Mouse (Mus musculus) liver, adult 2 months (tissue): Measurements from ENCODE around the gene Ddx52. TPM values are rescaled to one million over a fixed set of nuclear protein-coding genes. Genes with fewer than 3 reads are reported as not detected.

Experiments
- DNase-seq: peaks from one replicate; pipeline ENCODE4 v3.0.0-alpha.2; 2011; ENCODE audit warnings: low read depth, low spot score; ENCODE audit errors: extremely low read depth
- H3K27ac ChIP-seq: fragments of 200-500 bp; replicated peaks from 2 replicates; pipeline ENCODE4 v1.5.1; 2012; ENCODE audit warnings: low read depth, mild to moderate bottlenecking, control low read depth, inconsistent platforms, low read length; ENCODE audit not compliant: insufficient read depth
- H3K27me3 ChIP-seq: fragments of 200-500 bp; 2 replicates; pipeline ENCODE4 v1.6.1; 2012; ENCODE audit warnings: mild to moderate bottlenecking, moderate library complexity, low read length, inconsistent platforms; ENCODE audit not compliant: control insufficient read depth, insufficient read depth
- H3K36me3 ChIP-seq: fragments of 200-500 bp; 2 replicates; pipeline ENCODE4 v1.6.1; 2012; ENCODE audit warnings: low read length, inconsistent platforms; ENCODE audit not compliant: control insufficient read depth, insufficient read depth
- H3K4me1 ChIP-seq: fragments of 200-500 bp; 2 replicates; pipeline ENCODE4 v1.6.1; 2011; ENCODE audit warnings: low read length; ENCODE audit not compliant: control insufficient read depth, insufficient read depth
- H3K4me3 ChIP-seq: fragments of 200-500 bp; 2 replicates; pipeline ENCODE4 v1.5.1; 2011; ENCODE audit warnings: low read depth, mild to moderate bottlenecking, control low read depth, low read length, moderate library complexity; ENCODE audit not compliant: insufficient read depth
- H3K79me2 ChIP-seq: fragments of 200-500 bp; 2 replicates; pipeline ENCODE4 v1.6.1; 2012; ENCODE audit warnings: inconsistent platforms, mild to moderate bottlenecking, low read length, moderate library complexity; ENCODE audit not compliant: control insufficient read depth, insufficient read depth
- H3K9ac ChIP-seq: fragments of 200-500 bp; 2 replicates; pipeline ENCODE4 v1.6.1; 2012; ENCODE audit warnings: low read depth, mild to moderate bottlenecking, control low read depth, inconsistent platforms, low read length
- CTCF ChIP-seq: fragments of 200-500 bp; IDR thresholded peaks from 2 replicates; pipeline ENCODE4 v1.5.1; 2011; ENCODE audit warnings: low read depth, low read length, control low read depth
- POLR2A ChIP-seq: fragments of 200-500 bp; IDR thresholded peaks from 2 replicates; pipeline ENCODE4 v1.6.1; 2011; ENCODE audit warnings: low read length, control low read depth; ENCODE audit not compliant: insufficient read depth; ENCODE audit errors: extremely low read depth
- WGBS: fragments of 180-500 bp; shearing (Covaris S2); methylation state at CpG from one replicate; pipeline ENCODE4 v1.1.7; 2018; 5-methylcytosine and 5-hydroxymethylcytosine counted together
- polyA plus RNA-seq: library from polyadenylated mRNA; depleted of rRNA; stranded (reverse); fragments of >200 nt; gene quantifications from 2 replicates; pipeline ENCODE4 v1.2.3, GENCODE M21; 2012
- total RNA-seq: library from RNA; depleted of rRNA; stranded (reverse); fragments of >200 nt; gene quantifications from 2 replicates; pipeline ENCODE4 v1.2.3, GENCODE M21; 2014

Gene Ddx52
- total and polyA plus RNA-seq, 2 experiments = 2.7 to 12.0 TPM

GRCm38 (mm10) chr11:83975488-83975887, 33.6 kb downstream of the Ddx52 start:
- no peaks in the 10 kb centered on the region; the same call in 1 of the 2 replicates for H3K79me2 ChIP-seq
- H3K36me3 ChIP-seq = peaks cover 47% of the 10 kb centered on the region
- H3K27ac ChIP-seq = no peak overlapping the region
- H3K4me3 ChIP-seq = no peak overlapping the region
- H3K27me3 ChIP-seq = no peaks in the 10 kb centered on the region
- H3K4me1 ChIP-seq = no peaks in the 10 kb centered on the region; the same call in 1 of the 2 replicates
- no peak overlapping the region for H3K9ac ChIP-seq
- no peak for DNase-seq
- 100% methylated on average over 1 of the region's 1 CpGs for WGBS
- TF ChIP-seq CTCF (no peak), POLR2A (no peak)

- Histone ChIP-seq H3K27ac (no peak overlapping the region), H3K36me3 (peaks cover 53% of the 10 kb centered on the region), H3K4me3 (no peak overlapping the region), H3K9ac (no peak overlapping the region), H3K27me3 (no peaks in the 10 kb centered on the region), H3K4me1 (no peaks in the 10 kb centered on the region; the same call in 1 of the 2 replicates), H3K79me2 (no peaks in the 10 kb centered on the region; the same call in 1 of the 2 replicates)
- no peak for DNase-seq
- 91% methylated on average over 13 of the region's 13 CpGs for WGBS
- TF ChIP-seq CTCF (no peak), POLR2A (no peak)
These were observed 34.5 kb downstream of the Ddx52 start for GRCm38 (mm10) chr11:83976236-83976977.

- no peaks in the 10 kb centered on the region for H3K27me3 ChIP-seq
- WGBS = 94% methylated on average over 2 of the region's 2 CpGs
- no peaks in the 10 kb centered on the region; the same call in 1 of the 2 replicates for H3K79me2 ChIP-seq
- no peak overlapping the region for H3K4me3 ChIP-seq
- H3K9ac ChIP-seq = no peak overlapping the region
- no peaks in the 10 kb centered on the region; the same call in 1 of the 2 replicates for H3K4me1 ChIP-seq
- DNase-seq = no peak
- no peak overlapping the region for H3K27ac ChIP-seq
- peaks cover 62% of the 10 kb centered on the region for H3K36me3 ChIP-seq
- no peak for TF ChIP-seq CTCF
- no peak for TF ChIP-seq POLR2A
These were observed 35.9 kb downstream of the Ddx52 start for GRCm38 (mm10) chr11:83977810-83978209.

- Histone ChIP-seq H3K27me3 (no peaks in the 10 kb centered on the region), H3K9ac (no peak overlapping the region), H3K79me2 (no peaks in the 10 kb centered on the region; the same call in 1 of the 2 replicates), H3K27ac (no peak overlapping the region), H3K4me1 (peaks cover 6% of the 10 kb centered on the region; the same call in 1 of the 2 replicates), H3K4me3 (no peak overlapping the region), H3K36me3 (peaks cover 61% of the 10 kb centered on the region)
- no peak for DNase-seq
- no peak for TF ChIP-seq CTCF
- no peak for TF ChIP-seq POLR2A
- 91% methylated on average over 6 of the region's 6 CpGs for WGBS
These were observed 38.1 kb downstream of the Ddx52 start for GRCm38 (mm10) chr11:83979992-83980391.

- 88% methylated on average over 10 of the region's 10 CpGs for WGBS
- no peaks in the 10 kb centered on the region; the same call in 1 of the 2 replicates for H3K79me2 ChIP-seq
- no peak overlapping the region for H3K4me3 ChIP-seq
- peaks cover 63% of the 10 kb centered on the region for H3K36me3 ChIP-seq
- H3K4me1 ChIP-seq = peaks cover 6% of the 10 kb centered on the region; the same call in 1 of the 2 replicates
- H3K27me3 ChIP-seq = no peaks in the 10 kb centered on the region
- H3K27ac ChIP-seq = no peak overlapping the region
- DNase-seq = no peak
- TF ChIP-seq POLR2A = no peak
- TF ChIP-seq CTCF = no peak
- no peak overlapping the region for H3K9ac ChIP-seq
These were observed 39.5 kb downstream of the Ddx52 start for GRCm38 (mm10) chr11:83981338-83981737.

GRCm38 (mm10) chr11:83991701-83992100, 49.8 kb downstream of the Ddx52 start:
- WGBS = 86% methylated on average over 4 of the region's 4 CpGs
- Histone ChIP-seq H3K79me2 (no peaks in the 10 kb centered on the region), H3K9ac (no peak overlapping the region), H3K4me3 (no peak overlapping the region), H3K27me3 (no peaks in the 10 kb centered on the region), H3K36me3 (peaks cover 61% of the 10 kb centered on the region), H3K27ac (no peak overlapping the region), H3K4me1 (peaks cover 5% of the 10 kb centered on the region)
- no peak for TF ChIP-seq CTCF
- TF ChIP-seq POLR2A = no peak
- no peak for DNase-seq
